Mouse (Mus musculus) kidney, adult 2 months (tissue): Measurements from ENCODE around the gene Rpl9-ps6.

Source experiments
- CTCF ChIP-seq: fragments of 200-500 bp; conservative IDR thresholded peaks from 2 replicates; pipeline ENCODE4 v1.5.1; 2011; ENCODE audit warnings: low read depth, mild to moderate bottlenecking, control low read depth, low read length, moderate library complexity, mixed read lengths; ENCODE audit not compliant: insufficient read depth, insufficient read length
- POLR2A ChIP-seq: fragments of 200-500 bp; IDR thresholded peaks from one replicate; pipeline ENCODE4 v1.6.1; 2011; ENCODE audit warnings: low read depth, low read length, control low read depth

DNA sequence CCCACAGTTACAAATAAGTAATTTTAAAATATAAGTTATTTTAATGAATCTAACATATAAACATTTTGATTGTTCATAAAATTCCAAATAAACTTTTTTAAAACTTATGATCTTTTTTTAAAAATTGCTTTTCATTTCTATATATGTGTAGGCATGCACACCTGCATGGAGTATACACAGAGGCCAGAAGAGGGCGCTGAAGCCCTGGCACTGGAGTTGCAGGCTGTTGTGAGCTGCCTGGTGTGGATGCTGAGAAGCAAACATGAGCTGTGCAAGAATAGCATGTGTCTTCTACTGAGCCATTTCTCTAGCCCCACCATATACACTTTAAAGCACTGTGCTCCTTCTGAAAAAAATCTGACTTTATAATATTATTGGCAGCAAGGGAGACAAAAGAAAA lies 46.1 kb upstream of the Rpl9-ps6 start:
- TF ChIP-seq CTCF (peak; percentile 59), POLR2A (no peak)
